Mouse (Mus musculus) lung, embryonic 16.5 days (tissue): ENCODE data around the gene Alpk1. TPM values are rescaled to one million over a fixed set of nuclear protein-coding genes. Genes with fewer than 3 reads are reported as not detected.
A peak's percentile ranks its signal among the peaks of the same experiment; 100 is the strongest.

Experiments
- ATAC-seq: fragments of 200-750 bp; cut with Nextera tagmentation; 2 replicates; pipeline ENCODE4 v1.8.0; 2017; ENCODE audit warnings: low read depth, mild to moderate bottlenecking, moderate library complexity
- H3K27ac ChIP-seq: fragments of 300-500 bp; sonication (generic); 2 replicates; pipeline ENCODE4 v1.5.1; 2014; ENCODE audit warnings: mild to moderate bottlenecking, control low read depth, low read length
- H3K27me3 ChIP-seq: fragments of 300-500 bp; sonication (generic); 2 replicates; pipeline ENCODE4 v1.6.1; 2014; ENCODE audit warnings: low read depth, low read length, mixed read lengths; ENCODE audit not compliant: control insufficient read depth, insufficient read depth
- H3K36me3 ChIP-seq: fragments of 300-500 bp; sonication (generic); 2 replicates; pipeline ENCODE4 v1.6.1; 2014; ENCODE audit warnings: low read length; ENCODE audit not compliant: control insufficient read depth, insufficient read depth
- H3K4me1 ChIP-seq: fragments of 300-500 bp; sonication (generic); replicated peaks from 2 replicates; pipeline ENCODE4 v1.6.1; 2014; ENCODE audit warnings: low read length, mixed read lengths; ENCODE audit not compliant: control insufficient read depth, insufficient read depth
- H3K4me2 ChIP-seq: fragments of 300-500 bp; sonication (generic); 2 replicates; pipeline ENCODE4 v1.6.1; 2014; ENCODE audit warnings: low read depth, low read length, control low read depth
- H3K4me3 ChIP-seq: fragments of 300-500 bp; sonication (generic); 2 replicates; pipeline ENCODE4 v1.5.1; 2014; ENCODE audit warnings: mild to moderate bottlenecking, low read length, control low read depth
- H3K9ac ChIP-seq: fragments of 300-500 bp; sonication (generic); 2 replicates; pipeline ENCODE4 v1.6.1; 2014; ENCODE audit warnings: low read length, control low read depth
- H3K9me3 ChIP-seq: fragments of 300-500 bp; sonication (generic); 2 replicates; pipeline ENCODE4 v1.6.1; 2016; ENCODE audit warnings: low read length; ENCODE audit not compliant: control insufficient read depth
- WGBS: fragments of 180-500 bp; shearing (Covaris S2); extraction: QIAGEN DNeasy Blood & Tissue Kit; methylation state at CpG from one replicate; pipeline ENCODE4 v1.1.7; 2014; 5-methylcytosine and 5-hydroxymethylcytosine counted together
- polyA plus RNA-seq: library from polyadenylated mRNA; unstranded; fragments of >200 nt; fragmentation: Nextera tagmentation; extraction: Ambion mirVana; gene quantifications from 2 replicates; pipeline ENCODE4 v1.2.1, GENCODE M21; 2015

Alpk1 gene
- polyA plus RNA-seq, 1 experiment from 2014 or later, result 2.1 TPM

GRCm38 (mm10) chr3:127694802-127695771 lies 85.2 kb downstream of the Alpk1 start:
- H3K9ac ChIP-seq, result no peak overlapping the region
- no peak for ATAC-seq

GRCm38 (mm10) chr3:127691230-127691629 lies 89.1 kb downstream of the Alpk1 start:
- Histone ChIP-seq H3K4me2 (no peak overlapping the region), H3K4me3 (no peak overlapping the region), H3K9ac (no peak overlapping the region), H3K36me3 (no peaks in the 10 kb centered on the region), H3K9me3 (no peaks in the 10 kb centered on the region), H3K27ac (no peak overlapping the region), H3K27me3 (peaks cover 5% of the 10 kb centered on the region; the same call in 1 of the 2 replicates), H3K4me1 (no peaks in the 10 kb centered on the region)
- no peak for ATAC-seq
- 76% methylated on average over 4 of the region's 4 CpGs for WGBS

More at GRCm38 (mm10) chr3:127694802-127695771, 85.2 kb downstream of the Alpk1 start:
- Histone ChIP-seq H3K4me2 (peak overlapping the region; percentile 55), H3K27me3 (peaks cover 5% of the 10 kb centered on the region; the same call in 1 of the 2 replicates), H3K9me3 (no peaks in the 10 kb centered on the region), H3K27ac (no peak overlapping the region), H3K4me3 (peak overlapping the region; percentile 33), H3K4me1 (no peaks in the 10 kb centered on the region), H3K36me3 (no peaks in the 10 kb centered on the region)
- WGBS, result 16% methylated on average over 43 of the region's 43 CpGs

GRCm38 (mm10) chr3:127679703-127680102 lies 100.6 kb downstream of the Alpk1 start:
- WGBS, result 84% methylated on average over 15 of the region's 15 CpGs
- no peak for ATAC-seq
- no peaks in the 10 kb centered on the region for H3K27me3 ChIP-seq
- no peaks in the 10 kb centered on the region for H3K36me3 ChIP-seq
- no peak overlapping the region for H3K27ac ChIP-seq
- H3K9me3 ChIP-seq, result no peaks in the 10 kb centered on the region
- H3K4me2 ChIP-seq, result no peak overlapping the region
- no peak overlapping the region for H3K4me3 ChIP-seq
- no peak overlapping the region for H3K9ac ChIP-seq
- H3K4me1 ChIP-seq, result no peaks in the 10 kb centered on the region

- H3K9ac ChIP-seq, result no peak overlapping the region
- no peak overlapping the region for H3K4me3 ChIP-seq
- H3K27me3 ChIP-seq, result no peaks in the 10 kb centered on the region
- WGBS, result 48% methylated on average over 22 of the region's 22 CpGs
- no peaks in the 10 kb centered on the region for H3K36me3 ChIP-seq
- no peaks in the 10 kb centered on the region for H3K9me3 ChIP-seq
- H3K27ac ChIP-seq, result no peak overlapping the region
- ATAC-seq, result no peak
- H3K4me1 ChIP-seq, result no peaks in the 10 kb centered on the region
- no peak overlapping the region for H3K4me2 ChIP-seq
Measured at GRCm38 (mm10) chr3:127661646-127662531, 118.4 kb downstream of the Alpk1 start.

- H3K9me3 ChIP-seq, result no peaks in the 10 kb centered on the region
- H3K9ac ChIP-seq, result no peak overlapping the region
- no peak overlapping the region for H3K4me3 ChIP-seq
- no peak overlapping the region for H3K4me2 ChIP-seq
- H3K27me3 ChIP-seq, result no peaks in the 10 kb centered on the region
- H3K27ac ChIP-seq, result no peak overlapping the region
- no peaks in the 10 kb centered on the region for H3K36me3 ChIP-seq
- H3K4me1 ChIP-seq, result no peaks in the 10 kb centered on the region
- WGBS, result 77% methylated on average over 7 of the region's 7 CpGs
- ATAC-seq, result no peak
Measured at GRCm38 (mm10) chr3:127660712-127661111, 119.6 kb downstream of the Alpk1 start.

GRCm38 (mm10) chr3:127651742-127652653 lies 128.3 kb downstream of the Alpk1 start:
- Histone ChIP-seq H3K4me3 (no peak overlapping the region), H3K27me3 (peaks cover 2% of the 10 kb centered on the region; the same call in 1 of the 2 replicates), H3K4me2 (no peak overlapping the region), H3K36me3 (no peaks in the 10 kb centered on the region), H3K9ac (no peak overlapping the region), H3K4me1 (no peaks in the 10 kb centered on the region), H3K27ac (no peak overlapping the region), H3K9me3 (no peaks in the 10 kb centered on the region)
- 56% methylated on average over 7 of the region's 7 CpGs for WGBS
- no peak for ATAC-seq

- Histone ChIP-seq H3K9ac (no peak overlapping the region), H3K4me1 (no peaks in the 10 kb centered on the region), H3K9me3 (no peaks in the 10 kb centered on the region), H3K36me3 (no peaks in the 10 kb centered on the region), H3K27me3 (peaks cover 50% of the 10 kb centered on the region), H3K27ac (no peak overlapping the region), H3K4me2 (no peak overlapping the region), H3K4me3 (no peak overlapping the region)
- WGBS, result 42% methylated on average over 18 of the region's 18 CpGs
- no peak for ATAC-seq
Measured at GRCm38 (mm10) chr3:127646156-127646825, 134.0 kb downstream of the Alpk1 start.

- Histone ChIP-seq H3K36me3 (no peaks in the 10 kb centered on the region), H3K27ac (no peak overlapping the region), H3K4me1 (no peaks in the 10 kb centered on the region; the same call in 1 of the 2 replicates), H3K4me2 (no peak overlapping the region), H3K4me3 (no peak overlapping the region), H3K9ac (no peak overlapping the region), H3K27me3 (peaks cover 89% of the 10 kb centered on the region), H3K9me3 (no peaks in the 10 kb centered on the region)
- no peak for ATAC-seq
- 8% methylated on average over 5 of the region's 5 CpGs for WGBS
Measured at GRCm38 (mm10) chr3:127642211-127642610, 138.1 kb downstream of the Alpk1 start.
